ENCODE assay signal across 21 mouse cellular contexts in the genomic region with DNA sequence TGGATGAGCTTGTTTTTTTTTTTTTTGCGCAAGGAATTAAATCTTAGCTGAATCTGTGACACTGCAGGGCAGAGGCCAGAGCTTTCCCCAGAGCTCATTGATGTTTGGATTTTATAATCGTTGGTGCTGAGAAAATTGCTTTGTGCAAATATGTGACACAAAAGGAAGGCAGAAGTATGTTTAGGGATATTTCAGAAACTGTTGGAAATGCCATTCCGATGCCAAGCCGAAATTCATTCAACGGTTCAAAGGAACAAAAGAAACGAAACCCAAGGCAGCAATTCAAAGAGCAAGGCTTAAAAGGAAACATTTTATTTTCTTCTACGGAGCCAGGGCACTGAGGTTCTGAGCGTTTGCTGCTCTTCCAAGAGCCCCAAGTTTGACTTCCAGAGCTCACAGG.
A peak's percentile ranks its signal among the peaks of the same experiment; 100 is the strongest.
DNase-seq lines count a peak whose midpoint lies in the region; ATAC-seq and TF ChIP-seq lines count a peak whose summit lies in the region.
"Had no signal": no experiment of that assay in that cellular context is flagged by ENCODE, and none has a peak within 500 bp of the region (broad histone marks: within the 10 kb centered on the region; RNA-seq: fewer than 3 reads in every experiment).

No protein-coding gene starts in this region.

- H3K4me2 ChIP-seq in hindbrain, postnatal 0 days (ENCODE audit: low read depth, low read length) = no peak overlapping the region
- H3K4me2 ChIP-seq in hindbrain, embryonic 14.5 days (replicated peaks) = no peak overlapping the region
- no peak overlapping the region for H3K4me2 ChIP-seq in lung, embryonic 14.5 days
- H3K4me2 ChIP-seq: heart, embryonic 15.5 days; hindbrain, embryonic 13.5 days; limb, embryonic 12.5 days; liver, embryonic 11.5 days; midbrain, embryonic 15.5 days had no signal

- H3K27ac ChIP-seq in hindbrain, postnatal 0 days = no peak overlapping the region
- H3K27ac ChIP-seq in hindbrain, embryonic 14.5 days = no peak overlapping the region
- H3K27ac ChIP-seq in lung, embryonic 14.5 days (ENCODE audit: low read depth) = no peak overlapping the region
- H3K27ac ChIP-seq: forebrain, embryonic 10.5 days; hindbrain, embryonic 13.5 days; limb, embryonic 12.5 days; midbrain, embryonic 15.5 days had no signal

- no peak for ATAC-seq in hindbrain, postnatal 0 days
- ATAC-seq in hindbrain, embryonic 14.5 days (ENCODE audit: low FRiP score) = no peak
- no peak for ATAC-seq in lung, embryonic 14.5 days (ENCODE audit: insufficient read depth)
- ATAC-seq: liver, postnatal 0 days; midbrain, embryonic 15.5 days had no signal

- peak; percentile 6 for DNase-seq in adrenal gland, adult 2 months
- DNase-seq in adrenal gland, adult 8-10 months = no peak
- peak; percentile 6 for DNase-seq in hindbrain, postnatal 0 days (ENCODE audit: low spot score)
- DNase-seq in hindbrain, embryonic 14.5 days (ENCODE audit: low spot score) = no peak
- peak; percentile 27 for DNase-seq in lung, embryonic 14.5 days
- DNase-seq in lung, adult 18-20 months = no peak
- peak; percentile 82 for DNase-seq in Muller cell, postnatal 12 days (ENCODE audit: inconsistent ontology term)
- DNase-seq in frontal cortex, postnatal 14 days (ENCODE audit: low spot score in 2 of 2) = no peak
- DNase-seq: adrenal gland, postnatal 25 days; cerebellum, adult 11-12 months; cerebellum, postnatal 10 days; gastrocnemius, postnatal 14 days; heart, postnatal 36 days; liver, postnatal 0 days had no signal

- no peak overlapping the region for H3K9ac ChIP-seq in hindbrain, postnatal 0 days (replicated peaks; ENCODE audit: low read length)
- no peak overlapping the region for H3K9ac ChIP-seq in hindbrain, embryonic 14.5 days
- no peak overlapping the region for H3K9ac ChIP-seq in lung, embryonic 14.5 days
- H3K9ac ChIP-seq: heart, embryonic 15.5 days; hindbrain, embryonic 13.5 days; limb, embryonic 12.5 days; liver, postnatal 0 days; midbrain, embryonic 15.5 days had no signal

- no peaks in the 10 kb centered on the region for H3K27me3 ChIP-seq in hindbrain, postnatal 0 days (ENCODE audit: insufficient read depth, low read length)
- no peaks in the 10 kb centered on the region for H3K27me3 ChIP-seq in hindbrain, embryonic 14.5 days (ENCODE audit: control insufficient read depth, insufficient read depth, low read length)
- no peaks in the 10 kb centered on the region for H3K27me3 ChIP-seq in lung, embryonic 14.5 days (ENCODE audit: insufficient read depth, low read length)
- H3K27me3 ChIP-seq: heart, embryonic 15.5 days; hindbrain, embryonic 13.5 days; limb, embryonic 12.5 days; midbrain, embryonic 15.5 days had no signal

- H3K36me3 ChIP-seq in hindbrain, postnatal 0 days (ENCODE audit: insufficient read depth, low read length) = no peaks in the 10 kb centered on the region
- no peaks in the 10 kb centered on the region for H3K36me3 ChIP-seq in hindbrain, embryonic 14.5 days (replicated peaks; ENCODE audit: control insufficient read depth, insufficient read depth)
- no peaks in the 10 kb centered on the region for H3K36me3 ChIP-seq in lung, embryonic 14.5 days (ENCODE audit: insufficient read depth)
- H3K36me3 ChIP-seq: forebrain, embryonic 10.5 days; heart, embryonic 15.5 days; hindbrain, embryonic 13.5 days; limb, embryonic 12.5 days; midbrain, embryonic 15.5 days had no signal

- 33% methylated on average over 8 of the region's 8 CpGs for WGBS in hindbrain, postnatal 0 days
- 45% methylated on average over 8 of the region's 8 CpGs for WGBS in hindbrain, embryonic 14.5 days
- WGBS in lung, embryonic 14.5 days = 50% methylated on average over 8 of the region's 8 CpGs

- TF ChIP-seq CTCF in hindbrain, postnatal 0 days (IDR thresholded peaks at IDR 0.05; ENCODE audit: low read depth) = no peak
- no peak for TF ChIP-seq CTCF in lung, embryonic 14.5 days (IDR thresholded peaks at IDR 0.05; ENCODE audit: low read depth)

- no peak overlapping the region for H3K4me3 ChIP-seq in hindbrain, postnatal 0 days (ENCODE audit: low read length)
- no peak overlapping the region for H3K4me3 ChIP-seq in hindbrain, embryonic 14.5 days (replicated peaks; ENCODE audit: low read length)
- H3K4me3 ChIP-seq in lung, embryonic 14.5 days (ENCODE audit: low read depth, low read length) = no peak overlapping the region
- H3K4me3 ChIP-seq: forebrain, embryonic 10.5 days; heart, embryonic 15.5 days; hindbrain, embryonic 13.5 days; limb, embryonic 12.5 days; megakaryocyte, embryonic 14.5 days; midbrain, embryonic 15.5 days had no signal

- H3K9me3 ChIP-seq in hindbrain, postnatal 0 days (ENCODE audit: low read length) = no peaks in the 10 kb centered on the region
- no peaks in the 10 kb centered on the region for H3K9me3 ChIP-seq in hindbrain, embryonic 14.5 days (ENCODE audit: control insufficient read depth, low read length)
- H3K9me3 ChIP-seq in lung, embryonic 14.5 days (ENCODE audit: low read depth, low read length) = no peaks in the 10 kb centered on the region
- H3K9me3 ChIP-seq: heart, embryonic 15.5 days; midbrain, embryonic 15.5 days had no signal

- no peaks in the 10 kb centered on the region for H3K4me1 ChIP-seq in hindbrain, postnatal 0 days (ENCODE audit: insufficient read depth, low read length)
- H3K4me1 ChIP-seq in hindbrain, embryonic 14.5 days (replicated peaks; ENCODE audit: control insufficient read depth, insufficient read depth, low read length) = no peaks in the 10 kb centered on the region
- H3K4me1 ChIP-seq in lung, embryonic 14.5 days (ENCODE audit: insufficient read depth) = peaks cover 12% of the 10 kb centered on the region; the same call in 1 of the 2 replicates

Comparison
In these comparisons a context has a peak if more than half of its experiments do, and no peak if none do; other contexts are left out.
1. DNase-seq: peak in adrenal gland, adult 2 months (single experiment), hindbrain, postnatal 0 days (single experiment), lung, embryonic 14.5 days (single experiment) and Muller cell, postnatal 12 days (single experiment); none in adrenal gland, adult 8-10 months (single experiment), hindbrain, embryonic 14.5 days (single experiment), lung, adult 18-20 months (0 of 2) and frontal cortex, postnatal 14 days (0 of 2).